Mouse (Mus musculus) spleen, adult 2 months (tissue): ENCODE measurements around the gene Zpbp2. TPM values are rescaled to one million over a fixed set of nuclear protein-coding genes. Genes with fewer than 3 reads are reported as not detected.
"Not testable (repeated sequence)": the region's sequence is repeated elsewhere in the genome, so short reads cannot be mapped to it uniquely, and the experiment has no call there.

Experiments
- DNase-seq, 2 experiments: peaks; one replicate each; pipeline versions ENCODE4 v3.0.0 to v3.0.0-alpha.2; 2012 to 2021; ENCODE audit warnings: low spot score in 2 of 2, low read depth in 1 of 2
- H3K27ac ChIP-seq: fragments of 200-500 bp; 2 replicates; pipeline ENCODE4 v1.5.1; 2012; ENCODE audit warnings: low read length, inconsistent platforms; ENCODE audit not compliant: insufficient read depth
- H3K27me3 ChIP-seq: fragments of 200-500 bp; 2 replicates; pipeline ENCODE4 v1.6.1; 2012; ENCODE audit warnings: mild to moderate bottlenecking, moderate library complexity, low read length, inconsistent platforms; ENCODE audit not compliant: control insufficient read depth, insufficient read depth
- H3K36me3 ChIP-seq: fragments of 200-500 bp; 2 replicates; pipeline ENCODE4 v1.6.1; 2012; ENCODE audit warnings: mild to moderate bottlenecking, low read length, inconsistent platforms; ENCODE audit not compliant: control insufficient read depth, insufficient read depth
- H3K4me1 ChIP-seq: fragments of 200-500 bp; 2 replicates; pipeline ENCODE4 v1.6.1; 2011; ENCODE audit warnings: inconsistent platforms; ENCODE audit not compliant: control insufficient read depth, insufficient read depth, insufficient read length
- H3K4me3 ChIP-seq: fragments of 200-500 bp; 2 replicates; pipeline ENCODE4 v1.5.1; 2011; ENCODE audit warnings: mild to moderate bottlenecking, inconsistent platforms; ENCODE audit not compliant: insufficient read depth, insufficient read length; ENCODE audit errors: extremely low read depth
- CTCF ChIP-seq: fragments of 200-500 bp; IDR thresholded peaks from 2 replicates; pipeline ENCODE4 v1.5.1; 2011; ENCODE audit warnings: mild to moderate bottlenecking, inconsistent platforms; ENCODE audit not compliant: insufficient read depth, insufficient read length, insufficient replicate concordance; ENCODE audit errors: extremely low read depth
- POLR2A ChIP-seq: fragments of 200-500 bp; IDR thresholded peaks from 2 replicates; pipeline ENCODE4 v1.6.1; 2011; ENCODE audit warnings: low read depth, low read length, inconsistent platforms
- WGBS: fragments of 180-500 bp; shearing (Covaris S2); methylation state at CpG from one replicate; pipeline ENCODE4 v1.1.7; 2018; 5-methylcytosine and 5-hydroxymethylcytosine counted together
- polyA plus RNA-seq: library from polyadenylated mRNA; depleted of rRNA; stranded (reverse); fragments of >200 nt; gene quantifications from 2 replicates; pipeline ENCODE4 v1.2.3, GENCODE M21; 2012; rRNA removed

Gene Zpbp2
- polyA plus RNA-seq, 1 experiment = 1.2 TPM

DNA sequence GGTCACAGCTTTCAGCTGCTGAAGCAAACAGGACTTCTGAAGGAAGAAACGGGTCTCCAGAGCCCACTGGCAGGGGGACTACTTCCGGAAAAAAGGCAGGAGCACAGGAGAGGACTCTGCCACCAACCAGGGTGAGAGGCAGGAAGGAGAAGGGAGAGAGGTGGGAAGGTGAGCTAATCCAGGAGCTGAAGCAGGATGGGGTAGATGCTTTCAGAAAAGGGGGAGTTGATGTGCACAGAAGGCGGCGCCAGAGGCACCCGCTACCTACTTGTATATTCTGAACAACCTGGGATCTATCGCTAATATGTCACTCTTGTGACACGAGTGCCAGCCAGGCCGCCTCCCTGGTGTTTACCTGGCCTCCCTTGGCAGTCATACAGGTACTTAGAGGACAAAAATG is 47.1 kb downstream of the Zpbp2 start, which contains the start of gene Lrrc3c:
Lrrc3c (plus strand) TSS at position 301 of the 400 bp plus-strand sequence.
- Histone ChIP-seq H3K36me3 (no peaks in the 10 kb centered on the region), H3K27me3 (0 out of 2 replicates have a peak, but pooled peaks cover 2% of the 10 kb centered on the region), H3K27ac (no peak within 1 kb of the TSS), H3K4me1 (no peaks in the 10 kb centered on the region; the same call in 1 of the 2 replicates), H3K4me3 (no peak within 1 kb of the TSS)
- WGBS = 95% methylated on average over 8 of the region's 8 CpGs
- no peak for DNase-seq
- TF ChIP-seq POLR2A (no peak), CTCF (no peak)

DNA sequence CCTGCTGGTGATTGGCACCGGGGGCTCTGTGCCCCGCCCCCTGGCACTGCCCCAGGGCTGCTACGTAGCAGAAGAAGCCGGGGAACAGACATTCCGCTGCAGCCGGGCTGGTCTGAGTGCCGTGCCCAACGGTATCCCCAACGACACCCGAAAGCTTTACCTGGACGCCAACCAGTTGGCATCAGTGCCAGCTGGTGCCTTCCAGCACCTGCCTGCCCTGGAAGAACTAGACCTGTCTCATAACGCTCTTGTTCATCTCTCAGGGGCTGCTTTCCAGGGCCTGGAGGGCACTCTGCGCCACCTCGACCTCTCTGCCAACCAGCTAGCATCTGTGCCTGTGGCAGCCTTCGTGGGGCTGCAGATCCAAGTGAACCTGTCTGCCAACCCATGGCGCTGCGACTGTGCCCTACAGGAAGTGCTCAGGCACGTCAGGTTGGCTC is 48.0 kb downstream of the Zpbp2 start:
- H3K4me3 ChIP-seq = no peak overlapping the region
- TF ChIP-seq CTCF (no peak), POLR2A (no peak)

DNA sequence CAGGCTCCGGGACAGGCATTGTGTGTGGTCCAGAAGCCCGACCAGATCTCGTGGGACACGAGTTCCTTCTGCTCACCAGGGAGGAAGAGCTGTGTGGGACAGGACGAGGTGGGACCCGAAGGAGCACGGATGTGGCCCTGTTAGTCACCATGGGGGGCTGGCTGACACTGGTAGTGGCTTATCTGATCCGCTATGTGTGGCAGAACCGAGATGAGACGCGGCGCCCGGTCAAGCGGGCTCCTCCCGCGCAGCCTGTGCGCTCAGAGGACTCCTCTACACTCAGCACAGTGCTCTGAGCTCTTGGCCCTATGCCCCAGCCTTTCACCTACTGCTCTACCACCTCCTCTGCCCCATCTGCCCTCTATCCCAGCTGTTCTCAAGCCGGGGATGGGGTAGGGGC is 48.4 kb downstream of the Zpbp2 start:
- TF ChIP-seq POLR2A = no peak
- no peaks in the 10 kb centered on the region for H3K36me3 ChIP-seq
- no peaks in the 10 kb centered on the region; the same call in 1 of the 2 replicates for H3K4me1 ChIP-seq
- 0 out of 2 replicates have a peak, but pooled peaks cover 2% of the 10 kb centered on the region for H3K27me3 ChIP-seq
- H3K4me3 ChIP-seq = no peak overlapping the region
- WGBS = 32% methylated on average over 18 of the region's 18 CpGs
- no peak for DNase-seq
- H3K27ac ChIP-seq = no peak overlapping the region

More for the DNA sequence above, 48.0 kb downstream of the Zpbp2 start:
- H3K27ac ChIP-seq = no peak overlapping the region
- 0 out of 2 replicates have a peak, but pooled peaks cover 2% of the 10 kb centered on the region for H3K27me3 ChIP-seq
- H3K36me3 ChIP-seq = no peaks in the 10 kb centered on the region
- no peaks in the 10 kb centered on the region; the same call in 1 of the 2 replicates for H3K4me1 ChIP-seq
- 68% methylated on average over 18 of the region's 18 CpGs for WGBS
- DNase-seq = no peak

DNA sequence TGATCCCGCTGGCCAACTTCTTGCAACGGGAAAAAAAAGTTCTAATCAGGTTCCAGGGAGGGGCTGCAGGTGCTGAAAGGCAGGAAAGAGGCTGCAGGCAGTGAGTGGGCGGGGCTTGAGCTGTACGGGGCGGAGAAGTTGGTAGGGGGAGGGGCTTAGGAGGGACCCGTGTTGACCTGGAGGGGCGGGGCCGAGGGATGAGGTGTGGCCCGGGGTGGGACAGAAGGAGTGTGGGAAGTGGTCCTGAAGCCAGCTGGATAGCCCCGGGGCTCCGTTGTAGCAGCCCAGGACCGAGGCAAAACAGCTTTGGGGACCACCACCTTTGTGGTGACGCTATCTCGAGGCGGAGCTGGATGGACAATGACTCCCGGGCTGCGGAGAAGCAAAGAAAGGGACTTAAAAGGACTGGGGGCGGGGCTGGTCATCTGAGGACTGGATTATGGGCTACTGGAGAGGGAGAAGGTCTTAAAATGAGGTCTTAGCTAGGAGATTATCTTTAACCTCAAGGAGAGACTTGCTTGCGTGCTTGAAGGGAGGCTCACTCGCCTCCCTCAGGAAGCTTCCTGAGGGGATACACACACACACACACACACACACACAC is 51.3 kb downstream of the Zpbp2 start:
- no peaks in the 10 kb centered on the region for H3K36me3 ChIP-seq
- H3K4me1 ChIP-seq = no peaks in the 10 kb centered on the region; the same call in 1 of the 2 replicates
- TF ChIP-seq POLR2A (no peak), CTCF (no peak)
- 0 out of 2 replicates have a peak, but pooled peaks cover 2% of the 10 kb centered on the region for H3K27me3 ChIP-seq
- DNase-seq = no peak
- H3K27ac ChIP-seq = no peak overlapping the region
- no peak overlapping the region for H3K4me3 ChIP-seq
- 11% methylated on average over 20 of the region's 20 CpGs for WGBS

DNA sequence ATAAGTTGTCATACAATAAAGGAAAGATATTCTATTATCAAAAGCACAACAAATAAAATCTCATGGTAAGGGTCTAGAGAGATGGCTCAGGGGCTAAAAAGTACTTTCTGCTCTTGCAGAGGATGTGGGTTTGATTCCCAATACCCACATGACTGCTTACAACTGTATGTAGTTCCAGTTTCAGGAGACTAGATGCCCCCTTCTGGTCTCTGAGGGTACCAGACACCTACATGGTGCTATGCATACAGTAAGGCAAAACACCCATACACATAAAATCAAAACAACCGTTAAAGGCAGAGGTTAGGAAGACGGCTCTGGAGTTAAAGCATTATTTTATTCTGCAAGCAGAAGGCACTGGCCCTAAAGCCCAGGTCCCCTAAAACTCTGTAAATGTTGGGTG is 53.1 kb downstream of the Zpbp2 start:
- Histone ChIP-seq H3K4me3 (no peak overlapping the region), H3K27ac (no peak overlapping the region), H3K4me1 (no peaks in the 10 kb centered on the region), H3K27me3 (0 out of 2 replicates have a peak, but pooled peaks cover 2% of the 10 kb centered on the region), H3K36me3 (no peaks in the 10 kb centered on the region)
- DNase-seq = no peak
- WGBS = 76% methylated on average over 2 of the region's 2 CpGs
- TF ChIP-seq CTCF = no peak

DNA sequence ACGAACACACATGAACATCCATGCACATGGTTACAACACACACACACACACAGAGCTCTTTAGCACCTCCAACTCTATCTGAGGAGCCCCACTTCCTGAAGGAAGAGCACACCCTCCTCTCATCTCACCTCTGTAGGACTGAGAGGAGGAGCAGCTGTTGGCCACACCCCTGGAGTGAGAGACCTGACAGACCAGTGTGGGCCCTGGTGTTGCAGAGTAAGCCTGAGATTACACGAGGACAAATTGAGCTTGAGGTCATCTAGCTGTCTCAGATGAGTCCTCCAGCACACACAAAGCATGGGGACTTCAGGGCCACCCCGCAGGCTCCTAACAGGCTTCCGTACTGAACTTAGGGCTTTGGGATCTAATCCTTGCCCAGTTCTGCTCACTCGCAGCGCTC is 54.0 kb downstream of the Zpbp2 start:
- not testable (repeated sequence) for H3K27ac ChIP-seq, DNase-seq, H3K27me3 ChIP-seq, H3K36me3 ChIP-seq, H3K4me1 ChIP-seq, H3K4me3 ChIP-seq
- WGBS = 71% methylated on average over 6 of the region's 6 CpGs

DNA sequence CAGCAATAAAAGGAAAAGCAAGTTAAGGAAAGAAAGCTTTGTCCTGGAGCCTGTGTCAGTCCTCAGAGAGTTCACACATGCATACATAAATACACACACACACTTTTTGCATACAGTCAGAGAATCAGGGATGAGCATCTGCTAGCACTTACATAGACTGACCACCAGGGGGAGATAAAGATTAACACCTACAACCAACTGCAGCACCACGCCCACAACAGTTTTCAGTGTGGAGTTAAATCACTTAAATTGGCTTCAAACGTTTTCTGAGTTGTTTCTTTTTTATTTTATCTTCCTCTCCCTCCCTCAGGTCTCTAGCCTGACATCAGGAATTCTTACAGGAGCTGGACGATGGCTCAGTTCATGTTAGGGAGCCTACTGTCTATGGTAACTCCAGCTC is 55.9 kb downstream of the Zpbp2 start:
- no peak for TF ChIP-seq CTCF
- no peak for TF ChIP-seq POLR2A
- WGBS = 7% methylated on average over 3 of the region's 3 CpGs
- Histone ChIP-seq H3K4me1 (no peaks in the 10 kb centered on the region), H3K4me3 (no peak overlapping the region), H3K36me3 (no peaks in the 10 kb centered on the region), H3K27ac (no peak overlapping the region), H3K27me3 (no peaks in the 10 kb centered on the region)
- peak; percentile 12 to 41 for DNase-seq

Other genes starting within 250 kb of the Zpbp2 start
- gene Neurod2, start 221.4 kb upstream of the Zpbp2 start, polyA plus RNA-seq = not detected in 2 replicates
- 0.27 and 0.44 TPM in 2 replicates for gene Ppp1r1b, start 202.7 kb upstream of the Zpbp2 start, polyA plus RNA-seq
- gene Stard3, start 192.7 kb upstream of the Zpbp2 start, polyA plus RNA-seq = 70.7 and 80.2 TPM in 2 replicates
- 0.42 and 0.43 TPM in 2 replicates for gene Tcap, start 167.3 kb upstream of the Zpbp2 start, polyA plus RNA-seq
- 0.07 TPM in 1 of 2 replicates, not detected in the other for gene Pnmt, start 164.6 kb upstream of the Zpbp2 start, polyA plus RNA-seq
- 17.7 and 19.8 TPM in 2 replicates for gene Pgap3, start 150.6 kb upstream of the Zpbp2 start, polyA plus RNA-seq
- 4.0 and 5.5 TPM in 2 replicates for gene Erbb2, start 138.6 kb upstream of the Zpbp2 start, polyA plus RNA-seq
- gene Mien1, start 112.1 kb upstream of the Zpbp2 start, polyA plus RNA-seq = 37.1 and 37.8 TPM in 2 replicates
- gene Grb7, start 104.7 kb upstream of the Zpbp2 start, polyA plus RNA-seq = 1.1 and 1.2 TPM in 2 replicates
- 104 and 113 TPM in 2 replicates for gene Ikzf3, start 5.1 kb upstream of the Zpbp2 start, polyA plus RNA-seq
- 37.4 and 42.9 TPM in 2 replicates for gene Ormdl3, start 36.3 kb downstream of the Zpbp2 start, polyA plus RNA-seq
- gene Lrrc3c, start 47.2 kb downstream of the Zpbp2 start, polyA plus RNA-seq = not detected in 2 replicates
- gene Gm12355, start 74.6 kb downstream of the Zpbp2 start, polyA plus RNA-seq = not detected in 2 replicates
- gene Gsdma3, start 75.3 kb downstream of the Zpbp2 start, polyA plus RNA-seq = not detected in 2 replicates
- gene Gsdma2, start 95.7 kb downstream of the Zpbp2 start, polyA plus RNA-seq = not detected in 2 replicates
- gene Gsdma, start 113.3 kb downstream of the Zpbp2 start, polyA plus RNA-seq = not detected in 2 replicates
- 83.1 and 107 TPM in 2 replicates for gene Psmd3, start 131.5 kb downstream of the Zpbp2 start, polyA plus RNA-seq
- gene Csf3, start 150.2 kb downstream of the Zpbp2 start, polyA plus RNA-seq = 0.07 and 0.27 TPM in 2 replicates
- gene Med24, start 178.3 kb downstream of the Zpbp2 start, polyA plus RNA-seq = 53.6 and 69.1 TPM in 2 replicates
- 19.8 and 20.7 TPM in 2 replicates for gene Thra, start 189.5 kb downstream of the Zpbp2 start, polyA plus RNA-seq
- 27.7 and 29.0 TPM in 2 replicates for gene Nr1d1, start 224.2 kb downstream of the Zpbp2 start, polyA plus RNA-seq
- gene Msl1, start 244.4 kb downstream of the Zpbp2 start, polyA plus RNA-seq = 23.3 and 41.2 TPM in 2 replicates